Mouse (Mus musculus): ENCODE measurements around the gene Cog1.
"Not testable (repeated sequence)": the region's sequence is repeated elsewhere in the genome, so short reads cannot be mapped to it uniquely, and the experiment has no call there.

Cog1 gene

GRCm38 (mm10) chr11:113651907-113652273 is 2.9 kb downstream of the Cog1 start:
- H3K36me3 ChIP-seq (ENCODE audit: control insufficient read depth, insufficient read depth, low read length, poor library complexity, severe bottlenecking) = no peaks in the 10 kb centered on the region; the same call in 1 of the 2 replicates
- no peaks in the 10 kb centered on the region for H3K27me3 ChIP-seq (ENCODE audit: control insufficient read depth, insufficient read depth, low read length, poor library complexity, severe bottlenecking)
- DNase-seq (ENCODE audit: low read depth, low spot score) = peak; percentile 40

GRCm38 (mm10) chr11:113652516-113652915 is 3.5 kb downstream of the Cog1 start:
- H3K36me3 ChIP-seq (ENCODE audit: control insufficient read depth, insufficient read depth, low read length, poor library complexity, severe bottlenecking) = peaks cover 1% of the 10 kb centered on the region
- H3K27me3 ChIP-seq (ENCODE audit: control insufficient read depth, insufficient read depth, low read length, poor library complexity, severe bottlenecking) = no peaks in the 10 kb centered on the region
- no peak for DNase-seq (ENCODE audit: low read depth, low spot score)

DNA sequence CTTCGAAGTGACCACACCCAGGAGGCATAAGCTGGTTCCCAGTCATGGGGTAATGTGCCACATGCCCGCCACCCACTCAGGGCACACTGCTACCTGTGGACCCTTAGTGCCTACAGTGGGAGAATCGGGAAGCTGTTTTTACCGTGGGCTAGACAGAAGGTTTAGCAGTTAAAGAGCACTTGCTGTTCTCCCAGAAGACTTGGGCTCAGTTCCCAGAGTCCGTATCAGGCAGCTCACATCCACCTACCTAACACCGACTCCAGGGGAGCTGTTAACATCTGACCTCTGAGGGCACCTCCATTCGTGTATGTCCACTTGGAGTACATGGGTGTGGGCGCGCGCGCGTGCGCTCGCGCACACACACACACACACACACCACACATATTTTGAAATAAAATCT is 5.1 kb downstream of the Cog1 start:
- H3K36me3 ChIP-seq (ENCODE audit: control insufficient read depth, insufficient read depth, low read length, poor library complexity, severe bottlenecking) = peaks cover 10% of the 10 kb centered on the region
- H3K27me3 ChIP-seq (ENCODE audit: control insufficient read depth, insufficient read depth, low read length, poor library complexity, severe bottlenecking) = no peaks in the 10 kb centered on the region
- no peak for DNase-seq (ENCODE audit: low read depth, low spot score)

GRCm38 (mm10) chr11:113654561-113655270 is 5.7 kb downstream of the Cog1 start:
- H3K36me3 ChIP-seq (ENCODE audit: control insufficient read depth, insufficient read depth, low read length, poor library complexity, severe bottlenecking) = peaks cover 10% of the 10 kb centered on the region
- no peak for DNase-seq (ENCODE audit: low read depth, low spot score)
- no peaks in the 10 kb centered on the region for H3K27me3 ChIP-seq (ENCODE audit: control insufficient read depth, insufficient read depth, low read length, poor library complexity, severe bottlenecking)

DNA sequence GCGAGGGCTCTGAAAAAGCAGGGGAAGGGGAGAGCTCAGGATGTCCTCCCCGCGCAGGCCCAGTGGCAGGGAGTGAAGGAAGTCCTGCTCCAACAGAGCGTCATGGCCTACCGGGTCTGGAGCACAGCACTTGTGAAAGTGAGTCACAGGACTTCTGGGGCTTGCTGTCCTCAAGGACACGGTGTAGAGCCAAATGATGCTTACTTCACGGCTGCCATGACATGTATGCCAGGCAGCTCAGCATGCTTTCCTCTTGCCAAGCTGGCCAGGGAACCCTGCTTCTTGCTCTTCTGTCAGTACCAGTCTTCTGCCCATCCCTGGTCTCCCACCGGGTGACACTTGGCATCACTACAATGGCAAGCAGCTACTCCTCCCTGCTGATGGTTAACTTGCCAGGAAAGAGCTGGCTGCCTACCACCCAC is 7.6 kb downstream of the Cog1 start:
- no peak for DNase-seq (ENCODE audit: low read depth, low spot score)
- peaks cover 14% of the 10 kb centered on the region for H3K36me3 ChIP-seq (ENCODE audit: control insufficient read depth, insufficient read depth, low read length, poor library complexity, severe bottlenecking)
- no peaks in the 10 kb centered on the region for H3K27me3 ChIP-seq (ENCODE audit: control insufficient read depth, insufficient read depth, low read length, poor library complexity, severe bottlenecking)

DNA sequence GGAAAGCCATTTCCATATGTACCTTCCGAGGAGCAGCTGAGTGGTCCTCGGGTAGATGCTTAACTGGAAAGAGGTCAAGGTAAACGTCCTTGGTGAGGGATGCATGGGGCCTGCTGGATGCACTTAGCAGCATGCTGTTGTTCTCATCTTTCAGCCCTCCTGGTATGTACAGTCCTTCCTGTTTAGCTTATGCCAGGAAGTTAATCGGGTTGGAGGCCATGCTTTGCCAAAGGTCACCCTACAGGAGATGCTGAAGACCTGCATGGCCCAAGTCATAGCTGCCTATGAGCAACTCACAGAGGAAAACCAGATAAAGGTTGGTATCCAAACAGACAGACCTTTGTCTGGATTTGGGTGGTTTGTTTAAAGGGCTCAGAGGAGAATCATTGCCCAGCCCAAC is 8.3 kb downstream of the Cog1 start:
- DNase-seq (ENCODE audit: low read depth, low spot score) = no peak
- Histone ChIP-seq H3K27me3 (ENCODE audit: control insufficient read depth, insufficient read depth, low read length, poor library complexity, severe bottlenecking) (no peaks in the 10 kb centered on the region), H3K36me3 (ENCODE audit: control insufficient read depth, insufficient read depth, low read length, poor library complexity, severe bottlenecking) (peaks cover 16% of the 10 kb centered on the region)

GRCm38 (mm10) chr11:113658319-113658718 is 9.3 kb downstream of the Cog1 start:
- H3K27me3 ChIP-seq (ENCODE audit: control insufficient read depth, insufficient read depth, low read length, poor library complexity, severe bottlenecking) = no peaks in the 10 kb centered on the region
- DNase-seq (ENCODE audit: low read depth, low spot score) = no peak
- peaks cover 16% of the 10 kb centered on the region for H3K36me3 ChIP-seq (ENCODE audit: control insufficient read depth, insufficient read depth, low read length, poor library complexity, severe bottlenecking)

DNA sequence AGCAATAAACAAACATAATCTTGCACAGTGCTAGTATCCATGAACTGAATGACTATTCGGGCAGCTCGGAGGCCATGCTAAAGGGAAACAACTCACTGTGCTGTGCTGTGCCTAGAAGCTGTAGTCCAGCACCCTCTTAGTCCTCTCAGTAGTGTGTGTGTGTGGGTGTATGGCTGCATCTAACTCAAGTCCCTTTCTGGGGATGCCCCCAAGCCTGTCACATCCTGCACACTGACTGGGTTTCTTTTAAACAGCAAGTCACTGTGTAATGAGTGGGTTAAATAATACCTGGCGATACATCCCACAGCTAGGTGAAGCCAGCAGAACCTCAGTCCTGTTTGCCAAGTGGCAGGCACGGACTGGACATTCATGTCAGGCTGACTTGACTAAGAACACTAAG is 9.8 kb downstream of the Cog1 start:
- Histone ChIP-seq H3K27me3 (ENCODE audit: control insufficient read depth, insufficient read depth, low read length, poor library complexity, severe bottlenecking) (no peaks in the 10 kb centered on the region), H3K36me3 (ENCODE audit: control insufficient read depth, insufficient read depth, low read length, poor library complexity, severe bottlenecking) (peaks cover 16% of the 10 kb centered on the region)
- DNase-seq (ENCODE audit: low read depth, low spot score) = no peak

DNA sequence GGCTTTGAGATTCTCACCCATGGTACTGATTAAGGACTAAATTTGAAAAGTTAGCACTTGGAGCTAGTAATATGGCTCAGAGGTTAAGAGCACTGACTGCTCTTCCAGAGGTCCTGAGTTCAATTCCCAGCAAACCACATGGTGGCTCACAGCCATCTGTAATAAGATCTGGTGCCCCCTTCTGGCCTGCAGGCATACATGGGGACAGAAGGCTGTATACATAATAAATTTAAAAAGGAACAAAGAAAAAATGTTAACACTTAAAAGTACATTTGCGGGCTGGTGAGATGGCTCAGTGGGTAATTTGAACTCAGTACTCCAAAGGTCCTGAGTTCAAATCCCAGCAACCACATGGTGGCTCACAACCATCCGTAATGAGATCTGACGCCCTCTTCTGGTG is 11.2 kb downstream of the Cog1 start:
- H3K36me3 ChIP-seq (ENCODE audit: control insufficient read depth, insufficient read depth, low read length, poor library complexity, severe bottlenecking) = peaks cover 16% of the 10 kb centered on the region
- H3K27me3 ChIP-seq (ENCODE audit: control insufficient read depth, insufficient read depth, low read length, poor library complexity, severe bottlenecking) = not testable (repeated sequence)
- DNase-seq (ENCODE audit: low read depth, low spot score) = peak; percentile 19

- H3K36me3 ChIP-seq (ENCODE audit: control insufficient read depth, insufficient read depth, low read length, poor library complexity, severe bottlenecking) = peaks cover 16% of the 10 kb centered on the region
- DNase-seq (ENCODE audit: low read depth, low spot score) = no peak
Measured at GRCm38 (mm10) chr11:113660940-113661339, 12.0 kb downstream of the Cog1 start.

DNA sequence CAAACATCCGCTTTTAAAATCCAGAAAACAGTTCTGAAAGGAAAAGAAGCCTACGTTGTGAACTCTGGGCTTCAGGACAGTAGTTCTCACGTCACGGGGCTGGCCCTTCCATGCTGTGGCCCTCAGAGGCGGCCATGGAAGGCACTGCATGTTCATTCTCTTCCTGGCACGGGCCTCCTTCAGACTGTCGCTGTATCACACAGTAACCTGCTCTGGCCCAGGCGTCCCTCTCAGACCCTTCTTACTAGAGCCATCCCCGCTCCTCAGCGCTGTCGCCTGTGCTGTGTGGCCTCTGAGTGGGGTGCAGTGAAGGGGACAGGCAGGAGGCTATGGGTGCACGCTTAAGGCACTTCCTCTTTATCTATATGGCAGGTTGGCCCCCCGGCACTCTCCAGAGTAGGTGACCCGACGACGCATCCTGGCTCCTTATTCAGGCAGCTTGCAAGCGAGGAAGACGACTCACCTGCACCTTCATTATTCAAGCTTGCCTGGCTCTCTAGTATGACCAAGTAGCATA is 12.9 kb downstream of the Cog1 start:
- Histone ChIP-seq H3K27me3 (ENCODE audit: control insufficient read depth, insufficient read depth, low read length, poor library complexity, severe bottlenecking) (no peaks in the 10 kb centered on the region), H3K36me3 (ENCODE audit: control insufficient read depth, insufficient read depth, low read length, poor library complexity, severe bottlenecking) (peaks cover 16% of the 10 kb centered on the region)
- no peak for DNase-seq (ENCODE audit: low read depth, low spot score)

More at GRCm38 (mm10) chr11:113660940-113661339, 12.0 kb downstream of the Cog1 start:
- H3K27me3 ChIP-seq (ENCODE audit: control insufficient read depth, insufficient read depth, low read length, poor library complexity, severe bottlenecking) = no peaks in the 10 kb centered on the region

DNA sequence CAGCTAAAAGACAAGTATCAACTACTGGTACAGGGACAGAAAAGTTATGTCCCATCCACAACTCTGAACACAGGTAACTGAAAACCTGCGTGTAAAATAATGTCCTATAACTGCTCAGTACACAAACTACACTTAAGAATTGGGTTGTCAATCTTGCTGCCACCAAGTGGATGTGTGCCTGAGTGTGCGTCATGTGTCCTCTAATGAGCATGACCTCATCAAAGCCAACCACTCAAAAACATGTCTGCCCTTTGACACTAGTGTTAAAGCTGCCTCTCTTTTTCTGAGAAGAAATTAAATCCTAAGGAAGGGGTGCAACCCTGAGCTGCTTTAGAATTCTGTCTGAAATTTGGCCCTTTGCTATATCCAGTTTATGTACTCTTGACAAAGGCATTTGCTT is 15.3 kb downstream of the Cog1 start:
- Histone ChIP-seq H3K27me3 (ENCODE audit: control insufficient read depth, insufficient read depth, low read length, poor library complexity, severe bottlenecking) (no peaks in the 10 kb centered on the region), H3K36me3 (ENCODE audit: control insufficient read depth, insufficient read depth, low read length, poor library complexity, severe bottlenecking) (peaks cover 6% of the 10 kb centered on the region)
- DNase-seq (ENCODE audit: low read depth, low spot score) = no peak

DNA sequence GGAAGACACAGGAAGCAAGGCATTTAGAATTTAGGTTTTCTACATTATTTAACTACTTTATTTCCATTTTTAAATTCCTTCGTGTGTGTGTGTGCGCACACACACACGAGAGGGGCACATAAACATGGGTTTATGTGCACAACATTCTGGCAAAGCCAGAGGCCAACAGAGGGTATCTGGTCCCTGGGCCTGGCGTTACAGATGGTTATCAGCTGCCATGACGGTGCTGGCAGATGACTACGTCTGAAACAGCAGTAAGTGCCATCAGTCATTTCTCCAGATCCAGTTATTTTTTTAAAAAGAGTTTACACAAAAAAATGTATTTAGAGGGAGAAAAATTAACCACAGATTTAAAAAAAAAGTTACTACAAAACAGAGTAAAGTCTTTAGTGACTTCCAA is 17.2 kb downstream of the Cog1 start:
- Histone ChIP-seq H3K27me3 (ENCODE audit: control insufficient read depth, insufficient read depth, low read length, poor library complexity, severe bottlenecking) (no peaks in the 10 kb centered on the region), H3K36me3 (ENCODE audit: control insufficient read depth, insufficient read depth, low read length, poor library complexity, severe bottlenecking) (peaks cover 3% of the 10 kb centered on the region; the same call in 1 of the 2 replicates)
- no peak for DNase-seq (ENCODE audit: low read depth, low spot score)

DNA sequence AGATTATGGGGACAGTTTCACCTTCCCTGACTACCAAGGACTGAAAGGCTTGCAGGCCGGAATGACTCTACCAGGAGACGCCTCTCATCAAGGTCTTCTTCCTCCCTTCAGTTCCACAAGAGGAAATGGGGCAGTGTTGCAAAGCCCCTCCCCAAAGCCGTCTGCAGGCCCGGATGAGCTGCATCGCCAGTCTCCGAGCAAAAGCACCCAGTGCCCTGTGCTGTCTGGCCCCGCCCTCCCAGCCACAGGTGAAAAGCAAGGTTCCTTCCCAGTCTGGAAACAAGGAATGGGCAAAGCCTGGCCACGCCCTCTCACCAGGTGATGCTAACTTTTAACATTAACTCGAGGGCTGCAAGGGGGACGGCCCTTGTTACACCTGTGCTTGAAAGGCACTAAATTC is 17.7 kb downstream of the Cog1 start:
- no peak for DNase-seq (ENCODE audit: low read depth, low spot score)
- Histone ChIP-seq H3K36me3 (ENCODE audit: control insufficient read depth, insufficient read depth, low read length, poor library complexity, severe bottlenecking) (peaks cover 3% of the 10 kb centered on the region; the same call in 1 of the 2 replicates), H3K27me3 (ENCODE audit: control insufficient read depth, insufficient read depth, low read length, poor library complexity, severe bottlenecking) (no peaks in the 10 kb centered on the region)

GRCm38 (mm10) chr11:113667122-113667521 is 18.2 kb downstream of the Cog1 start:
- H3K27me3 ChIP-seq (ENCODE audit: control insufficient read depth, insufficient read depth, low read length, poor library complexity, severe bottlenecking) = no peaks in the 10 kb centered on the region
- no peaks in the 10 kb centered on the region for H3K36me3 ChIP-seq (ENCODE audit: control insufficient read depth, insufficient read depth, low read length, poor library complexity, severe bottlenecking)
- no peak for DNase-seq (ENCODE audit: low read depth, low spot score)

DNA sequence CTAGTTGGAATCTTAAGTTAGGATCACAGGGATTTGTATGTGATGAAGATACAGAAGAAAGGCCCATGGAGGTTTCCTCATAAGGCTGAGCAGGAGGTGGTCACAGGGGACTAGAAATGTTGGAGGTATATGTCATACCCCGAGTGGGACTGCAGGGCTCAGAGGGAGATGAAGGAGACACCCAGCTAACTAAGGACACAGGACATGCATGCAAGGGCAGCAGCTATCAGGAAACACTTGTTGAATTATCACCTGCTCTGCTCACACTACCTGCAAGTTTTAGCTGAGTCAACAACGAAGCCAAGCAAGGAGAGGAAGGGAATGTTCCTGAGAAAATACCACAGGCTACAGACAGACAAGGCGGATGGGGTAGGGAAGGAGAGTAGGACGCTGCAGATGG is 18.7 kb downstream of the Cog1 start:
- Histone ChIP-seq H3K36me3 (ENCODE audit: control insufficient read depth, insufficient read depth, low read length, poor library complexity, severe bottlenecking) (no peaks in the 10 kb centered on the region), H3K27me3 (ENCODE audit: control insufficient read depth, insufficient read depth, low read length, poor library complexity, severe bottlenecking) (no peaks in the 10 kb centered on the region)
- no peak for DNase-seq (ENCODE audit: low read depth, low spot score)
